Mouse (Mus musculus): ENCODE measurements around the gene Abhd13. TPM values are rescaled to one million over a fixed set of nuclear protein-coding genes. Genes with fewer than 3 reads are reported as not detected.
A peak's percentile ranks its signal among the peaks of the same experiment; 100 is the strongest.

Gene Abhd13
- 5.4 and 7.2 TPM in 2 replicates for polyA plus RNA-seq (2012; rRNA removed)

DNA sequence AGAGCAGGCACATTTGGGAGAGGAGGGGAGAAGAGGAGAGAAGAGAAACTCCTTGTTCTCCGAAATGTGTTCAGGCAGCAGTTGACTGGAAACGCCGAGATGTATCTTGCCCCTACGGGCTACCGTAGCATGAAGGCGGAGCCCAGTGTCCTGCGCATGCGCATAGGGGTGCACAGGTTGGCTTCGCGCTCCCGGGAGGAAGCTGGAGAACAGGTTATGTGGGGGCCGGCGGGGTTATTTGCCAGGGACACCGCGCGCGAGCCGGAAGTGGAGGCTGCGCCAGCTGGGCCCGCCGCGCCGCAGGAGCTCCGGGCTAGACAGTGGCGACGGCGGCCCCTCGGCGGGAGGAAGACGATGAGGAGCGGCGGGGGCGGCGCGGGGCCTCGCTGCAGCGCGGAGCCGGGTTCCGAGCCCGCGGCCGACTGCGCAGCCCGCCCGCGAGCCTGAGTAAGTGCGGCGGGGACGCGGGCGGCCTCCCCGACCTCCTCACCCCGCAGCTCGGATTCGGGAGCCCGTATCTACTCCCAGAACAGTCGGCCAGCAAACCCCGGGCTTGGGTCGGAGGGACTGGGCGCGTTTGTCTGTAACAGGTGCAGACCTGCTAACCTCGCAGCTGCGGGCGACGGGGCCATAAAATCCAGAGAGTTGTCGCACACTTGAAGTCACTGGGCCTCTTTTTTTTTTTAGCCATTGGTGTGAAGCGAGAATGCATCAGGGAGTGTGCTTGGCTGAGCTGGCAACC is at the start of gene Abhd13, which contains the start of gene Lig4:
TSS of gene Abhd13 (plus strand) at position 135 of the 742 bp plus-strand sequence.
TSS of gene Lig4 (minus strand) at position 114 of the 742 bp plus-strand sequence.
- peak; percentile 100 for DNase-seq
- Histone ChIP-seq H3K4me3 (replicated peaks; ENCODE audit: extremely low read depth, low read depth, low read length) (peak within 1 kb of the TSS; percentile 69), H3K4me1 (ENCODE audit: control insufficient read depth, insufficient read depth, low read length) (peaks cover 13% of the 10 kb centered on the region)
- TF ChIP-seq CTCF (IDR thresholded peaks at IDR 0.05; ENCODE audit: insufficient read depth, low read length) (no peak), POLR2A (IDR thresholded peaks at IDR 0.05; ENCODE audit: borderline replicate concordance, extremely low read depth, low read depth, low read length) (peak; percentile 71; the same call in 1 of the 2 replicates)
- WGBS = under 1% methylated on average over 68 of the region's 68 CpGs

- no peak for DNase-seq
- TF ChIP-seq POLR2A (IDR thresholded peaks at IDR 0.05; ENCODE audit: borderline replicate concordance, extremely low read depth, low read depth, low read length) = no peak
- TF ChIP-seq CTCF (IDR thresholded peaks at IDR 0.05; ENCODE audit: insufficient read depth, low read length) = no peak
- WGBS = 66% methylated on average over 14 of the region's 14 CpGs
- H3K4me1 ChIP-seq (ENCODE audit: control insufficient read depth, insufficient read depth, low read length) = peaks cover 9% of the 10 kb centered on the region
- H3K4me3 ChIP-seq (replicated peaks; ENCODE audit: extremely low read depth, low read depth, low read length) = no peak overlapping the region
These were observed 47.6 kb upstream of the Abhd13 start for GRCm38 (mm10) chr8:9929746-9930445.

DNA sequence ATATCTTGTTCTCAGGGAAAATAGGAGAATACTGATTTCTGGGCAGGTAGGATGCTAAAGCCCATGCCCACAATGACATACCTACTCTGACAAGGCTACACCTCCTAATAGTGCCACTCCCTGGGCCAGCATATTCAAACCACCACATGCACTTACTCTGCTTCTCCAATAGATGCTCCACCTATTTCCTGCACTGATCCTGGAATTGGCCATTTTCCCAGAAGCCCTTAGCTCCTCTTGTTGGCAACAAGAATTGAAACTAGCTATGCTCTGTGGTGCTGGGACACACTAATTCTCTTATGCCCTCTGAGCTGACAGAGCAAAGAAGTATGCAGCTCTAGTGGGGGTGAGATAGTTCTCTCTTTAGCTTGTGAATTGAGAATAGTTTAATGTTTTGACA is 44.8 kb upstream of the Abhd13 start:
- no peak for TF ChIP-seq CTCF (IDR thresholded peaks at IDR 0.05; ENCODE audit: insufficient read depth, low read length)
- no peak for TF ChIP-seq POLR2A (IDR thresholded peaks at IDR 0.05; ENCODE audit: borderline replicate concordance, extremely low read depth, low read depth, low read length)
- DNase-seq = peak; percentile 9
- Histone ChIP-seq H3K4me1 (ENCODE audit: control insufficient read depth, insufficient read depth, low read length) (peaks cover 12% of the 10 kb centered on the region), H3K4me3 (replicated peaks; ENCODE audit: extremely low read depth, low read depth, low read length) (no peak overlapping the region)

- WGBS = 25% methylated on average over 10 of the region's 10 CpGs
- Histone ChIP-seq H3K4me3 (replicated peaks; ENCODE audit: extremely low read depth, low read depth, low read length) (no peak overlapping the region), H3K4me1 (ENCODE audit: control insufficient read depth, insufficient read depth, low read length) (peaks cover 12% of the 10 kb centered on the region)
- DNase-seq = peak; percentile 53
- peak; percentile 37; the same call in 1 of the 2 replicates for TF ChIP-seq CTCF (IDR thresholded peaks at IDR 0.05; ENCODE audit: insufficient read depth, low read length)
- no peak for TF ChIP-seq POLR2A (IDR thresholded peaks at IDR 0.05; ENCODE audit: borderline replicate concordance, extremely low read depth, low read depth, low read length)
These were observed 42.5 kb upstream of the Abhd13 start for GRCm38 (mm10) chr8:9934891-9935565.

DNA sequence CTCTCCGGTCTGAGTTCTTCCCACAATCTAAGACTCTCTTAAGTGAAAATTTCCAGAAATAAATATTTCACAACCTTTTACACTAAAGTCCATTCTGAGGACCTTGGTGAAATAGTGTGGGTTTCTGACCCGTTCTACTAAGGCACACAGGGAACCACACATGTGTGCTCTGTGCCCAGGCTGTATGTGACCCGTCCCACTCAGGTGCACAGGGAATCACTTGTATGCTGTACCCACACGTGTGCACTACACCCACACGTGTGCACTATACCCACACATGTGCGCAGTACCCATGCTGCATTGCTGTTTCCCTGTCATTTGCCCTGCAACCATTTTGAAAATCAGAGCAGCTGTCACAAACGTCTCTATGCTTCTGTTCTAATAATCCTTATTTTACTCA is 41.9 kb upstream of the Abhd13 start:
- DNase-seq = no peak
- TF ChIP-seq POLR2A (IDR thresholded peaks at IDR 0.05; ENCODE audit: borderline replicate concordance, extremely low read depth, low read depth, low read length) = no peak
- TF ChIP-seq CTCF (IDR thresholded peaks at IDR 0.05; ENCODE audit: insufficient read depth, low read length) = no peak
- Histone ChIP-seq H3K4me3 (replicated peaks; ENCODE audit: extremely low read depth, low read depth, low read length) (no peak overlapping the region), H3K4me1 (ENCODE audit: control insufficient read depth, insufficient read depth, low read length) (peaks cover 12% of the 10 kb centered on the region)
- WGBS = 53% methylated on average over 7 of the region's 7 CpGs

DNA sequence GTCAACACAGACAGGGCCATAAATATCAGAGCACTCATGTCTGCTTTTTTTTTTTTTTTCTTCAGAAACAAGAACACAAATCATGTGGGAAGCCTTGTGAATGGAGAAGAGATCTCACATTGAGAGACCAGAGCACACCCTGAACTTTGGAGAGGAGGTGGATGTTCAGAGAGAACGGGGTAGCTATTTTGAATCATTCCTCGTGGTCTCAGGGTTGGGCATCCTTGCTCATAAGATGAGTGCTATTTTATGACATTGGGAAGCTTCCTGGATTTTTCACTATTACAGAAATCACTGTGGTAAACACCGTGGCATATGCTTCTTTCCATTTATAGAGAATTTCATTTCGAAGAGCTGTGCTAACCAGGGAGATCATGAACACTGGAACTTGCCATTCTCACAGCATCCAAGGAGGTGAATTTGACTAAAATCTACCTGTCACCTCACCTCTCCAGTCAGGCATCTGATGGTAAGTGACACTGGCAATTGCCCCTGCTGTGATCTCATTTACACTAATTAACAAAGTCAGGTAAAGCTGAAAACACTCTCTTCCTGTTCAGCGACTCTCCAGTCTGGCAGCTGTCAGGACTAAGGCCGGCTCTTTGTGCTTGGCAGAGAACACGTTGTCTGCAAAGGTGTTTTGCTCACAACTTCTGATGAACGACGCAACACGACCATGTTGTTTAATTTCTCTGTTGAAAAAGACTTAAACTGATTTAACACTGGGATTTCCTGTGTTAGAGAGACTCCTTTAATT is 28.2 kb upstream of the Abhd13 start:
- no peak for TF ChIP-seq POLR2A (IDR thresholded peaks at IDR 0.05; ENCODE audit: borderline replicate concordance, extremely low read depth, low read depth, low read length)
- TF ChIP-seq CTCF (IDR thresholded peaks at IDR 0.05; ENCODE audit: insufficient read depth, low read length) = no peak
- WGBS = 51% methylated on average over 10 of the region's 10 CpGs
- H3K4me3 ChIP-seq (replicated peaks; ENCODE audit: extremely low read depth, low read depth, low read length) = no peak overlapping the region
- no peak for DNase-seq
- no peaks in the 10 kb centered on the region for H3K4me1 ChIP-seq (ENCODE audit: control insufficient read depth, insufficient read depth, low read length)

DNA sequence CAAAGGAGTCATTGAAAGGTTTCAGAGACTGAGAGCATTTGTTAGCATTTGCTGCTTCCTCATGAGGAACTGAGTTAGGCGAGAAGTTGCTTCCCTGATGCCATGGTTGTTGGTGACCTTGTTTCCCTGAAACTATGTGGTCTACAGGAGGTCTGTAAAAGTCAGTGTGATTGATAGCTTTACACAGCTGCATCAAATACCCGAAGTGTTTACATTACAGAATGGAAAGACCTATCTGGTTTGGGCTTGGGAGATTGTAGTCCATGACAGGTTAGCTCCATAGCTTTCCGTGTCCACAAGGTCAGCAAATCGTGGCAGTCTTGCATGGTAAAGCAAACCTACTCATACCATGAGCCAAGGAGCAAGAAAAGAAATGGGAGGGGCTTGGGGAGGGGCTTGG is 19.2 kb upstream of the Abhd13 start:
- DNase-seq = no peak
- Histone ChIP-seq H3K4me3 (replicated peaks; ENCODE audit: extremely low read depth, low read depth, low read length) (no peak overlapping the region), H3K4me1 (ENCODE audit: control insufficient read depth, insufficient read depth, low read length) (no peaks in the 10 kb centered on the region)
- 46% methylated on average over 4 of the region's 4 CpGs for WGBS
- no peak for TF ChIP-seq CTCF (IDR thresholded peaks at IDR 0.05; ENCODE audit: insufficient read depth, low read length)

GRCm38 (mm10) chr8:9959919-9960318 is 17.6 kb upstream of the Abhd13 start:
- TF ChIP-seq POLR2A (IDR thresholded peaks at IDR 0.05; ENCODE audit: borderline replicate concordance, extremely low read depth, low read depth, low read length) = no peak
- no peak for TF ChIP-seq CTCF (IDR thresholded peaks at IDR 0.05; ENCODE audit: insufficient read depth, low read length)
- no peak overlapping the region for H3K4me3 ChIP-seq (replicated peaks; ENCODE audit: extremely low read depth, low read depth, low read length)
- 90% methylated on average over 2 of the region's 2 CpGs for WGBS
- DNase-seq = no peak
- H3K4me1 ChIP-seq (ENCODE audit: control insufficient read depth, insufficient read depth, low read length) = no peaks in the 10 kb centered on the region

DNA sequence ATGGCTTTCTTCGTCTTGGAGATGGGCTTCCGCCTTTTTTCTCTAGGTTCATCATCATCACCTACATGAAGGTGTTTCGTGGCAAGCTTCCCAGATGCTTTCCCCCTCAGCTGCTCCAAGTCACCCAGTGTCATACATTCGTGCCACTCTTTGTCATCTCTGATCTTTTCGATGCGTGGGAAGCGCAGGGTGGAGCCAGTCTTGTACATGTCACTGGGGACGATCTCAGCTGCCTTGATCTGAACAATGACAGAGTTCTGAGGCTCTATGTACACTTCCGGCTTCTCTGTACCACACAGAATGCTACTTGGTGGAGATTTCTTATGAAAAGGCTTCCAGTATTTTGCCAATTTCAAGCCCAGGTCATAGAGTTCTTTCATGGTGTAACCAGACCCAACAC is 5.6 kb upstream of the Abhd13 start:
- no peak for DNase-seq
- peaks cover 3% of the 10 kb centered on the region for H3K4me1 ChIP-seq (ENCODE audit: control insufficient read depth, insufficient read depth, low read length)
- 91% methylated on average over 9 of the region's 9 CpGs for WGBS
- H3K4me3 ChIP-seq (replicated peaks; ENCODE audit: extremely low read depth, low read depth, low read length) = no peak overlapping the region
- TF ChIP-seq CTCF (IDR thresholded peaks at IDR 0.05; ENCODE audit: insufficient read depth, low read length) = no peak
- no peak for TF ChIP-seq POLR2A (IDR thresholded peaks at IDR 0.05; ENCODE audit: borderline replicate concordance, extremely low read depth, low read depth, low read length)
